Mouse (Mus musculus) midbrain, embryonic 14.5 days (tissue): ENCODE data around the gene Raph1. TPM values are rescaled to one million over a fixed set of nuclear protein-coding genes. Genes with fewer than 3 reads are reported as not detected.

Experiments used
- ATAC-seq: fragments of 200-750 bp; cut with Nextera tagmentation; 2 replicates; pipeline ENCODE4 v1.8.0; 2017; ENCODE audit warnings: moderate number of reproducible peaks, moderate library complexity; ENCODE audit not compliant: low FRiP score, low TSS enrichment
- DNase-seq: peaks from one replicate; pipeline ENCODE4 v3.0.0-alpha.2; 2015
- H3K27ac ChIP-seq: fragments of 300-500 bp; sonication (generic); replicated peaks from 2 replicates; pipeline ENCODE4 v1.5.1; 2014; ENCODE audit warnings: mild to moderate bottlenecking, low read depth, low read length, moderate library complexity
- H3K27me3 ChIP-seq: fragments of 300-500 bp; sonication (generic); 2 replicates; pipeline ENCODE4 v1.6.1; 2014; ENCODE audit warnings: low read length, control low read depth, mixed read lengths; ENCODE audit not compliant: control insufficient read depth, insufficient read depth
- H3K36me3 ChIP-seq: fragments of 300-500 bp; sonication (generic); 2 replicates; pipeline ENCODE4 v1.6.1; 2014; ENCODE audit warnings: low read length, control low read depth; ENCODE audit not compliant: control insufficient read depth, insufficient read depth
- H3K4me1 ChIP-seq: fragments of 300-500 bp; sonication (generic); 2 replicates; pipeline ENCODE4 v1.6.1; 2014; ENCODE audit warnings: mild to moderate bottlenecking, antibody characterized with exemption, low read length, control low read depth; ENCODE audit not compliant: control insufficient read depth, insufficient read depth
- H3K4me2 ChIP-seq: fragments of 300-500 bp; sonication (generic); 2 replicates; pipeline ENCODE4 v1.6.1; 2014; ENCODE audit warnings: mild to moderate bottlenecking, low read length, moderate library complexity
- H3K4me3 ChIP-seq: fragments of 300-500 bp; sonication (generic); replicated peaks from 2 replicates; pipeline ENCODE4 v1.5.1; 2014; ENCODE audit warnings: low read depth, low read length
- H3K9ac ChIP-seq: fragments of 300-500 bp; sonication (generic); replicated peaks from 2 replicates; pipeline ENCODE4 v1.6.1; 2014; ENCODE audit warnings: mild to moderate bottlenecking, low read length, moderate library complexity
- H3K9me3 ChIP-seq: fragments of 300-500 bp; sonication (generic); 2 replicates; pipeline ENCODE4 v1.6.1; 2016; ENCODE audit warnings: low read length, control low read depth, mixed read lengths; ENCODE audit not compliant: control insufficient read depth
- WGBS: fragments of 180-500 bp; shearing (Covaris S2); extraction: QIAGEN DNeasy Blood & Tissue Kit; methylation state at CpG from one replicate; pipeline ENCODE4 v1.1.7; 2014; 5-methylcytosine and 5-hydroxymethylcytosine counted together
- polyA plus RNA-seq: library from polyadenylated mRNA; unstranded; fragments of >200 nt; fragmentation: Nextera tagmentation; extraction: Ambion mirVana; gene quantifications from 2 replicates; pipeline ENCODE4 v1.2.1, GENCODE M21; 2014

Gene Raph1
- 25.5 and 30.1 TPM in 2 replicates for polyA plus RNA-seq

DNA sequence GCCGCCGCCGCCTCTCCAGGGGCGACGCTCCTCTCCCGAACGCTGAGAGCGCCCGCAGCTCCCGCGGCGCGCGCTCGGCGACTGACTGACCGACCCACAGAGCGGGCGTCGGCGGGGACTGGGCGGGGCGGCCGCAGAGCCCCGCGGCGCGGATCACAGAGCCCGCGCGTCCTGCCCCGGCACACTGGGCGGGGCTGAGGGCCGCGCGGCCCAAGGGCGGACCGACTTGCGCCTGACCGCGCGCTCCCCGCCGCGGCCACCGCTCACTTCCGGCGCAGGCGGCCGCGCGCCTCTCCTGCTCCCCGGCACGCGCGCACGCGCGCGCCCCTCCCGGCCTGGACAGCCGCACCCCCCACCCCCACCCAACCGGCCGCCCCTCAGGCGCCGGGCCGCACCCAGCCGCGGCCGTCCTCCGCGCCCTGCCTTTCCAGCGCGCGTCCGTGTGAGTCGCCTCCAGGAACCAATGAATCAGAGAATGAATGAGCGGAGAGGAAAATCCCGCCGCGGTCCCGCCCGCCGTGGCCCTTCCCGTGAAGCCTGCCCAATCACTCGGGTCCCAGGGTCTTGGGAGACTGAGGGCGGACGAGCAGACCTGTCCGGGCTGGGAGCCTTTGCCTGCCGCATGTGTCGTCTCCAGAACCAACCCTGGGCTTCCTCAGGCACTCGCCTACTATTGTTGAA, at the start of gene Raph1:
Gene Raph1, minus strand, starts transcription at position 474 of the 681 bp plus-strand sequence.
- ATAC-seq (peak; percentile 98), DNase-seq (peak; percentile 96)
- WGBS = 0% methylated on average over 83 of the region's 92 CpGs
- Histone ChIP-seq H3K4me2 (peak within 1 kb of the TSS; percentile 75), H3K36me3 (no peaks in the 10 kb centered on the region), H3K27me3 (no peaks in the 10 kb centered on the region), H3K4me1 (peaks cover 9% of the 10 kb centered on the region), H3K27ac (peak within 1 kb of the TSS; percentile 98), H3K4me3 (peak within 1 kb of the TSS; percentile 99), H3K9ac (peak within 1 kb of the TSS; percentile 97), H3K9me3 (no peaks in the 10 kb centered on the region; the same call in 1 of the 2 replicates)

DNA sequence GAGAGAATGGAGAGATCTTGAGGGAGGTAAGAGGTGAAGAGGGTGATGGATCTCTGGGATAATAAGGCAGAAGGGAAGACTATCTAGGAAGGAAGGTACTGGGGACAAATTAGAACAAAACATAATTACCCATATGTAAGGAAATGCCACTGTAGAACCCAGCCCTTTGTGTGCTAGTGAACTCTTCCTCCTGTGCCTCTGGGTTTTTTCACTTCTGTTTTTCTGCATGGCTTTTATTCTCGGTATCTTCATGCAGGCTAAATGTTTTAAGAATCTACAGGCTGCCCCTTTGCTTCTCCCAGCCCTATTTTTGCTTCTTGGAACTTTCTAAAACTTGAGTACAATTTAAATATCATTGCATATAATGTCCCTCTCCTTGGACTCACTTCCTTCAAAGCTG, 48.8 kb upstream of the Raph1 start:
- no peak for ATAC-seq
- no peaks in the 10 kb centered on the region for H3K4me1 ChIP-seq
- H3K36me3 ChIP-seq = no peaks in the 10 kb centered on the region
- no peak overlapping the region for H3K4me2 ChIP-seq
- H3K9me3 ChIP-seq = no peaks in the 10 kb centered on the region
- no peak overlapping the region for H3K9ac ChIP-seq
- no peak for DNase-seq
- no peak overlapping the region for H3K27ac ChIP-seq
- H3K27me3 ChIP-seq = no peaks in the 10 kb centered on the region
- WGBS = 83% methylated on average over 1 of the region's 1 CpGs
- no peak overlapping the region for H3K4me3 ChIP-seq

- Histone ChIP-seq H3K9ac (no peak overlapping the region), H3K4me3 (no peak overlapping the region), H3K4me1 (no peaks in the 10 kb centered on the region), H3K27me3 (no peaks in the 10 kb centered on the region), H3K36me3 (no peaks in the 10 kb centered on the region), H3K9me3 (no peaks in the 10 kb centered on the region), H3K4me2 (no peak overlapping the region), H3K27ac (no peak overlapping the region)
- ATAC-seq (no peak), DNase-seq (no peak)
- WGBS = 89% methylated on average over 1 of the region's 1 CpGs
Observed at GRCm38 (mm10) chr1:60614902-60615301, 48.0 kb upstream of the Raph1 start.

- Histone ChIP-seq H3K27me3 (no peaks in the 10 kb centered on the region), H3K4me1 (no peaks in the 10 kb centered on the region), H3K36me3 (no peaks in the 10 kb centered on the region), H3K27ac (no peak overlapping the region), H3K9me3 (no peaks in the 10 kb centered on the region), H3K4me3 (no peak overlapping the region), H3K9ac (no peak overlapping the region), H3K4me2 (no peak overlapping the region)
- 92% methylated on average over 3 of the region's 3 CpGs for WGBS
- ATAC-seq (no peak), DNase-seq (no peak)
Observed at GRCm38 (mm10) chr1:60611968-60612367, 45.1 kb upstream of the Raph1 start.

- no peak for ATAC-seq
- no peak overlapping the region for H3K27ac ChIP-seq
- no peak overlapping the region for H3K4me3 ChIP-seq
- DNase-seq = no peak
- no peak overlapping the region for H3K9ac ChIP-seq
- no peak overlapping the region for H3K4me2 ChIP-seq
- no peaks in the 10 kb centered on the region for H3K4me1 ChIP-seq
- H3K27me3 ChIP-seq = no peaks in the 10 kb centered on the region
- H3K36me3 ChIP-seq = no peaks in the 10 kb centered on the region
- WGBS = 63% methylated on average over 4 of the region's 4 CpGs
- H3K9me3 ChIP-seq = no peaks in the 10 kb centered on the region
Observed at GRCm38 (mm10) chr1:60610631-60611030, 43.7 kb upstream of the Raph1 start.

- Histone ChIP-seq H3K27ac (no peak overlapping the region), H3K27me3 (no peaks in the 10 kb centered on the region), H3K4me2 (no peak overlapping the region), H3K4me3 (no peak overlapping the region), H3K4me1 (no peaks in the 10 kb centered on the region), H3K9me3 (no peaks in the 10 kb centered on the region), H3K9ac (no peak overlapping the region), H3K36me3 (no peaks in the 10 kb centered on the region)
- 90% methylated on average over 8 of the region's 8 CpGs for whole genome bisulfite sequencing
- no peak for ATAC-seq
- no peak for DNase-seq
Observed at GRCm38 (mm10) chr1:60609011-60609775, 42.3 kb upstream of the Raph1 start.

GRCm38 (mm10) chr1:60604481-60605021, 37.6 kb upstream of the Raph1 start:
- H3K27me3 ChIP-seq = no peaks in the 10 kb centered on the region
- no peaks in the 10 kb centered on the region for H3K36me3 ChIP-seq
- ATAC-seq (no peak), DNase-seq (no peak)
- 87% methylated on average over 3 of the region's 3 CpGs for WGBS
- H3K4me1 ChIP-seq = no peaks in the 10 kb centered on the region
- H3K27ac ChIP-seq = no peak overlapping the region
- no peak overlapping the region for H3K9ac ChIP-seq
- H3K4me2 ChIP-seq = no peak overlapping the region
- no peak overlapping the region for H3K4me3 ChIP-seq
- H3K9me3 ChIP-seq = no peaks in the 10 kb centered on the region

GRCm38 (mm10) chr1:60600682-60601081, 33.8 kb upstream of the Raph1 start:
- H3K27me3 ChIP-seq = no peaks in the 10 kb centered on the region
- no peaks in the 10 kb centered on the region for H3K9me3 ChIP-seq
- no peak for ATAC-seq
- H3K36me3 ChIP-seq = no peaks in the 10 kb centered on the region
- no peak overlapping the region for H3K27ac ChIP-seq
- DNase-seq = no peak
- H3K4me2 ChIP-seq = no peak overlapping the region
- H3K4me1 ChIP-seq = no peaks in the 10 kb centered on the region
- no peak overlapping the region for H3K4me3 ChIP-seq
- WGBS = 89% methylated on average over 6 of the region's 6 CpGs
- no peak overlapping the region for H3K9ac ChIP-seq
